Mouse (Mus musculus): Measurements from ENCODE around the gene Kpna2. TPM values are rescaled to one million over a fixed set of nuclear protein-coding genes. Genes with fewer than 3 reads are reported as not detected.

The Kpna2 gene
- polyA plus RNA-seq, 2 experiments from 2014 or later = 115 to 134 TPM

DNA sequence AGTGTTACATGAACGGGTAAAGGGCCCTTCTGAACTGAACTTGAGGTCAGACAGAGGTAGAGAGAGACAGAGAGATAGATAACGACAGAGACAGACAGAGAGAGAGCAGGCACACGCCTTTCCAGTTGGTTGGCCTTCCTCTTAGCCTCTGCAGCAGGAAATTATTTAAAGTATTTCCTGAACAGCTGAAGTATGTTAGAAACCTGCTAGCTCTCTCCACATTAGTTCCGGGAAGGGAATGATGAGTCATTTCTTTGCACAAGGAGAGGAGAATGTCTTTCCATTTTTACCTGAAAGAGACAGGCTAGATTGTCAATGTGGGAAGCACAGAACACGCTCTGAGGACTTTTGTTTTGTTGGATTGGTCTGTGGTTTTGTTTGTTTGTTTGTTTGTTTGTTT is 17.0 kb downstream of the Kpna2 start:
- no peak for ATAC-seq

DNA sequence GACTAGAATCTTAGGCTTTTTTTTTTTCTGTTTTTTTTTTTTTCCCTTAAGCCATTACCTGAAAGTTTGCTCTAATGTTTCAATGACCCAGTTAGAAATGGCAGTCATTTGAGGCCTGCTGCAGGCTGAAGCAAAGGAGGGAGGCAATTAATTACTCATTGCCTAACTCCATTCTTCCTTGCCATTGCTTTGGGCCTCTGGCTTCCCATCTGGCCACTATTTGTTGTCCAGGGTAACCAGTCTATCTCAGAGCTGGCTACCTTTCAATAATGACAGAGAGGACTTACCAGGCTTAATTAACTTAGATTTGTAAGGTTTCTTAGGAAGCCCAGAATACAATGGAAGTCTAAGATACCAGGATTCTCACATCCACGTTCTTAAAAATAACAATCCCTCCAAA is 17.6 kb downstream of the Kpna2 start:
- no peak for ATAC-seq

- peak; percentile 63 for ATAC-seq
These were observed 18.9 kb downstream of the Kpna2 start for GRCm38 (mm10) chr11:106980455-106980854.

DNA sequence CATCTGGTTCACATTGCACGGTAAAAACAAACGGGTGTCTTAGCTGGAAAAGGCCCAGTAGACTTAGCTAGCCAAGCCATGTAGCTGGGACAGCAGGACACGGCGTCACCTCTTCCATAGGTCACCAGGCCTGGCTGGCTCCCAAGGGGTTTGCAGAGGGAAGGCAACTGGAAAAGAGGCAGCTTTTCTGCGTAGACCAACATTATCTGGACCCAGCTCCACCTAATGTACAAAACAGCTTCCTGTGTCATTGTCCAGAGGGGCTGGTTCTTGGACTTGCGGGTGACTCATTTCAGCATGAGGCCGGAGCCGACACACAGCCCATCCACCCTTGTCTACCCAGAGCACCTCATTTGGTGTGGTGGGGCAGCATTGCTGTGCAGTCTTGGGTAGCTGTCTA is 23.1 kb downstream of the Kpna2 start:
- no peak for ATAC-seq

DNA sequence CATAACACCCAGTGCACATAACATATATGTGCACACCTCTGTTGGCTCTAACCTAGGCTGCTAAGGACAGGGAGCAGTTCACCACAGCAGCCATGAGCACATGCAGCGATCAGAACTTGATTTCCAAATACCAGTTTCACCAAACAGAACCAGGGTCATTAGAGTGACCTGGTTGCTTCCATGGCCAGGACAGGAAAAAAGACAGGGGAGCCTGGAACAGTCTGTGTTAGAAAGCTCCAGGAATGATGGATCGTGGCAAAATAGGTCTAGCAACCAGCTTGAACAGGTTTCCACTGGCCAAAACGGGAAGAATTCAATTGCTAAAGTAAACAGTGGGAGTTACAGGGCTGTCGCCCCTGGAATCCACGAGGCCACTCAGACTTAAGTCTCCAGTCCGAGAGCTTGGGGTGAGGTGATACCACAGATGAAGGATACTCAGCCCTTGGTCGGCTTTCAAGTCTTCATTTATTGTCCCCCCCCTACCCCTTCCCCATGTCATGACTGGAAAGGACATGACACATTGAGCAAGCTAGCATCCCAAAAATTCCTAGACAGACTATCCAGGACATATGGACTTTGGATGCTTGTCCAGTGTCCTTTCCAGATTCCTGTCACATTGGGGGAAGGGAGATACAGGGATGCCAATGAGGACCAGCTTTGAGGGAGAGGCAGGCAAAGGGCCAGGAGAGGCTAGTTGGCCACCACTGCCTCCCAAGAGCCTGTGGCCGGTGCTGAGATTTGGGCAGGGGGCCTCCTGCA is 23.7 kb downstream of the Kpna2 start:
- ATAC-seq = no peak

GRCm38 (mm10) chr11:106974440-106974839 is 24.9 kb downstream of the Kpna2 start:
- peak; percentile 50 for ATAC-seq

- ATAC-seq = peak; percentile 81
These were observed 26.3 kb downstream of the Kpna2 start for GRCm38 (mm10) chr11:106973016-106973415.

DNA sequence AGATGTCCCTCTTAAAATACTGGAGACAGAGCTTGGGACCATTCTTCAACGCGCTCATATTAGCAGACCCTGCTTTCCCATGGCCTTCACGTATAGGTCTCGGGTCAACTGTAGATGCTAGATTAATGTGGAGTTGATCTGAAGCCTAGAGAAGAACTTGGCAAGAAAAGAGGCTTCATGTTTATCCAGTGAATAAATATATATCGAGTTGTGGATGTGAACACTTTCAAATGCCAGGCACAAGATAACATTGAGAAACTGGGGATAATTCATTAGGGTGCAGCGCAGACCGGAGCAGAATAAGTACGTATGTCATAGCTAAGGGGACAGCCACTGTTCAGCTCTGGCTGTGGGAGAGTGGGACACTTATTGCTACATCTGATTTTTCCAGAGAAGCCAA is 29.5 kb downstream of the Kpna2 start:
- no peak for ATAC-seq

GRCm38 (mm10) chr11:106967630-106968029 is 31.7 kb downstream of the Kpna2 start:
- ATAC-seq = no peak

GRCm38 (mm10) chr11:106965881-106966280 is 33.5 kb downstream of the Kpna2 start:
- ATAC-seq = no peak

GRCm38 (mm10) chr11:106962310-106962709 is 37.0 kb downstream of the Kpna2 start:
- ATAC-seq = no peak

DNA sequence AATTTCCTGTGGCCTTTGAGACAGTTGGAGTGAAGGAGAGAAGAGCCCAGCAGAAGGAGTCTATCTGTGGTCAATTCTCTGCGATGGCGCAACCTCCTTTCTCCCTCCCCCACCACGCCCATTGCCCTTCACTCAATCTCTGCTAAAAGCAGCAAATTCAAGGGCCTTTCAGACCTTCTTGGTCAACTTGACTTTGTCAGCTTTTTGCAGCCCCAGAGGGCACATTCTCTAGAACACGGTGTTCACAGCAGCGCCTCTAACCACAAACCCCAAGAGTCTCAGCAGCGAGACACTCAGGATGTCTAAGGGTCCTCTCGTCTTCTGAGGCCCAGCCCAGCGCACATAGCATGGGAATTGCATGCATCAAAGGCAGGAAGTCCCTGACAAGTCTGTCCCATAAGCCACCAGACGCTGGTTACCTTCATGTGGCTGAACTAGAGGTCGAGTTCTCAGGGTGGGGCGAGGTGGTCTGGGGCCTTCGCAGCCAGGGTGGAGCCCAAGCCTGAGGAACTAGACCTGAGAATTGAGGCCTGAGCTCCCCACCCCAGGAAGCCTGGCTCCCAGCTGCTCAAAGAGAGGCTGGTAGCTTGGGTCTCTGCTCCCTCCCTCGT is 37.8 kb downstream of the Kpna2 start:
- ATAC-seq = peak; percentile 92

GRCm38 (mm10) chr11:106959121-106959520 is 40.2 kb downstream of the Kpna2 start:
- no peak for ATAC-seq

- peak; percentile 38 for ATAC-seq
These were observed 40.8 kb downstream of the Kpna2 start for GRCm38 (mm10) chr11:106958407-106959071.

DNA sequence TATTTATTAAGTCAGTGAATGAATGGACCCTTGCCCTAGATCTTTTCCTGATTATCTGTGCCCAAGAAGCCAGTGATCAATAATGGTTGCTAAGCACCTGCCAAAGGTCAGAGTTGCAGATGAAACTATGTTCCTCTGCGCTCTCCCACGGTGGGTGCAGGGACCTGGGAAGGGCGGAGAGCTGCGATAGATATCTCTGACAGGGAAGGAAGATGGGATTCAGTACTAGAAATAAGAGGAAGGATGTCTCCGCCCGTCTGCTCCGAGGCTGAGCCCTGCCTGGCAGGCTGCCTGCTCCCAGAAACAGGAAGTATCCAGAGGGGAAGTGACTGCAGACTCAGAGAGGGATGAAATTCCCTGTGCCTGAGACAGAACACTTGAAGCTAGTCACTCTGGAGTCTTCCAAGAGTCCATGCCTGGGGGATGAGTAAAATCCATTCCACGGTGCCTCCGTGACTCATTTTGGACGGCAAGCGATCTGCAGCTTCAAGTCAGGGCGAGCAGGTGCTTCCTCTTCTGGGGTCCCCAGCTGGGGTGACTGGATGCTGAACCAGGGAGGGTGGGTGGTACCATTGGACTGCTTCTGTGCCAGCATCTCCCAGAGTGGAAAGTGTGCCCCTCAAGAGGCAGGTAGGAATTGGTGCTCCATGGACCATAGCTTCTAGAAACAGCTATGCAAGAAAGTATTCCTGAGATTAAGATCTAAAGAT is 41.9 kb downstream of the Kpna2 start:
- ATAC-seq = no peak

- ATAC-seq = no peak
These were observed 44.8 kb downstream of the Kpna2 start for GRCm38 (mm10) chr11:106954566-106954965.

DNA sequence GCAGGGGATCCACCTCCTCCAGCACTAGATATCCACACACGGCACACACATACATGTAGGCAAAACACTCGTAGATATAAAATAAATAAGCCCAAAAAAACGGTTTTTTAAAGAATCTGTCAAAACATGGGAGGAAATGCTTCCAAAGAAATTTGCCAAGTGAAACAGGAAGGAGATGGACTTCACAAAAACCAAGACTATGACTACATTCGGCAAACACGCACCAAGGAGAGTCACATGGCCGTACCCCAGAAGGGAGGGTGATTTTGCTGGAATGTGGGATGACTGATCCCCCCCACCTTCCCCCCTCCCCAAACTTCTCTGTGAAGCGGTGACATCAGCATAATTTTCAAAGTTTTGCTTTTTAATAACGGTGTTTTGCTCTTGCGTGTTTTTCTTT is 45.2 kb downstream of the Kpna2 start:
- no peak for ATAC-seq

Other genes with a start within 250 kb of the Kpna2 start
- 100 to 1,000 TPM; 116 to 166 TPM for gene Pecam1, start 248.9 kb downstream of the Kpna2 start, polyA plus RNA-seq (2017; shearing (Covaris generic))
- 10 to 100 TPM in 1 of 2 experiments, 1 to 10 TPM in 1; 9.7 to 14.3 TPM for gene Milr1, start 248.3 kb downstream of the Kpna2 start, polyA plus RNA-seq (2017; shearing (Covaris generic))
- 10 to 100 TPM; 15.0 to 15.3 TPM for gene Polg2, start 220.0 kb downstream of the Kpna2 start, polyA plus RNA-seq (2017; shearing (Covaris generic))
- 100 to 1,000 TPM; 471 to 562 TPM for gene Ddx5, start 210.4 kb downstream of the Kpna2 start, polyA plus RNA-seq (2017; shearing (Covaris generic))
- 10 to 100 TPM; 36.7 to 48.9 TPM for gene Cep95, start 210.3 kb downstream of the Kpna2 start, polyA plus RNA-seq (2017; shearing (Covaris generic))
- gene Smurf2, start 78.8 kb downstream of the Kpna2 start, polyA plus RNA-seq (2017; shearing (Covaris generic)) = 10 to 100 TPM; 12.2 to 16.1 TPM
- 1 to 10 TPM; 1.4 to 1.5 TPM for gene 1810010H24Rik, start 26.1 kb upstream of the Kpna2 start, polyA plus RNA-seq (2017; shearing (Covaris generic))
- gene Bptf, start 132.6 kb upstream of the Kpna2 start, polyA plus RNA-seq (2017; shearing (Covaris generic)) = 10 to 100 TPM; 78.0 to 83.2 TPM
- gene Nol11, start 189.8 kb upstream of the Kpna2 start, polyA plus RNA-seq (2017; shearing (Covaris generic)) = 10 to 100 TPM; 47.1 to 54.3 TPM

Measured in CD4-positive, CD25-positive, alpha-beta regulatory T cell, adult 4 months (primary cell).